Mouse (Mus musculus) embryonic facial prominence, embryonic 11.5 days (tissue): ENCODE results near the gene Eif2b1. TPM values are rescaled to one million over a fixed set of nuclear protein-coding genes. Genes with fewer than 3 reads are reported as not detected.

ENCODE experiments used
- ATAC-seq: fragments of 200-750 bp; cut with Nextera tagmentation; replicated peaks from 2 replicates; pipeline ENCODE4 v1.8.0; 2017; ENCODE audit warnings: low read depth; ENCODE audit not compliant: insufficient number of reproducible peaks, low FRiP score, low TSS enrichment
- DNase-seq: peaks from one replicate; pipeline ENCODE4 v3.0.0-alpha.2; 2015; ENCODE audit warnings: low spot score
- H3K27ac ChIP-seq: fragments of 300-500 bp; sonication (generic); replicated peaks from 2 replicates; pipeline ENCODE4 v1.5.1; 2014; ENCODE audit warnings: mild to moderate bottlenecking, low read depth, low read length, control low read depth
- H3K27me3 ChIP-seq: fragments of 300-500 bp; sonication (generic); 2 replicates; pipeline ENCODE4 v1.6.1; 2014; ENCODE audit warnings: mild to moderate bottlenecking, low read length, moderate library complexity, mixed read lengths; ENCODE audit not compliant: control insufficient read depth, insufficient read depth
- H3K36me3 ChIP-seq: fragments of 300-500 bp; sonication (generic); replicated peaks from 2 replicates; pipeline ENCODE4 v1.6.1; 2014; ENCODE audit warnings: low read depth, mild to moderate bottlenecking, low read length, moderate library complexity, mixed read lengths; ENCODE audit not compliant: control insufficient read depth, insufficient read depth
- H3K4me1 ChIP-seq: fragments of 300-500 bp; sonication (generic); 2 replicates; pipeline ENCODE4 v1.6.1; 2014; ENCODE audit warnings: low read length, mixed read lengths; ENCODE audit not compliant: control insufficient read depth, insufficient read depth
- H3K4me2 ChIP-seq: fragments of 300-500 bp; sonication (generic); 2 replicates; pipeline ENCODE4 v1.6.1; 2014; ENCODE audit warnings: low read depth, mild to moderate bottlenecking, control low read depth, low read length, moderate library complexity
- H3K4me3 ChIP-seq: fragments of 300-500 bp; sonication (generic); 2 replicates; pipeline ENCODE4 v1.5.1; 2014; ENCODE audit warnings: low read depth, low read length, control low read depth
- H3K9ac ChIP-seq: fragments of 300-500 bp; sonication (generic); replicated peaks from 2 replicates; pipeline ENCODE4 v1.6.1; 2014; ENCODE audit warnings: mild to moderate bottlenecking, control low read depth, low read length
- H3K9me3 ChIP-seq: fragments of 300-500 bp; sonication (generic); replicated peaks from 2 replicates; pipeline ENCODE4 v1.6.1; 2016; ENCODE audit warnings: mild to moderate bottlenecking, low read length, inconsistent platforms, mixed read lengths; ENCODE audit not compliant: control insufficient read depth
- WGBS: fragments of 180-500 bp; shearing (Covaris S2); extraction: QIAGEN DNeasy Blood & Tissue Kit; methylation state at CpG from one replicate; pipeline ENCODE4 v1.1.7; 2014; 5-methylcytosine and 5-hydroxymethylcytosine counted together
- polyA plus RNA-seq: library from polyadenylated mRNA; unstranded; fragments of >200 nt; fragmentation: Nextera tagmentation; extraction: Ambion mirVana; gene quantifications from 2 replicates; pipeline ENCODE4 v1.2.1, GENCODE M21; 2014

The Eif2b1 gene
- polyA plus RNA-seq, 1 experiment from 2014 or later: 95.1 TPM

DNA sequence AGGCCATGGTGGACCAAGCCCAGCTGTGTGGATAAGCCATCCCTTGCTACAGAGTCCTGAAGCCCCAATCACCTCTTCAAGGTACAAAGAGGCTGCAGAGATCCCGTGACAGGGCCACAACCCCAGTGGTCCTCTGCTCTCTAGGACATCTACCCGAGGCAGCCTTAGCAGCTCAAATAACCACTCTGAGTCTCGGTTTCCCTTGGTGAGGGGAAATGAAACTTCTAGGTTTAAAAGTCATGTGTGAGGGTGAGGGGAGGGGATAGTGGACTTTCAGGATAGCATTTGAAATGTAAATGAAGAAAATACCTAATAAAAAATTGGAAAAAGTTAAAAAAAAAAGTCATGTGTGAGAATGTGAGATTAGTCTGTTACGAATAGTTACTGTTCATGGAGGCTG lies 57.3 kb downstream of the Eif2b1 start:
- H3K4me1 ChIP-seq: no peaks in the 10 kb centered on the region
- no peak overlapping the region for H3K4me3 ChIP-seq
- 82% methylated on average over 4 of the region's 4 CpGs for WGBS
- H3K9ac ChIP-seq: no peak overlapping the region
- H3K27me3 ChIP-seq: no peaks in the 10 kb centered on the region
- no peak for ATAC-seq
- DNase-seq: no peak
- no peaks in the 10 kb centered on the region for H3K36me3 ChIP-seq
- H3K27ac ChIP-seq: no peak overlapping the region
- H3K4me2 ChIP-seq: no peak overlapping the region
- H3K9me3 ChIP-seq: no peaks in the 10 kb centered on the region

Other genes with a start within 250 kb of the Eif2b1 start
- 189 and 410 TPM in 2 replicates for gene Cdk2ap1, start 216.0 kb downstream of the Eif2b1 start, polyA plus RNA-seq
- 74.5 and 75.1 TPM in 2 replicates for gene Sbno1, start 153.1 kb downstream of the Eif2b1 start, polyA plus RNA-seq
- 75.3 and 102 TPM in 2 replicates for gene Kmt5a, start 139.2 kb downstream of the Eif2b1 start, polyA plus RNA-seq
- gene Rilpl2, start 100.8 kb downstream of the Eif2b1 start, polyA plus RNA-seq: 28.0 and 28.2 TPM in 2 replicates
- 12.3 and 13.9 TPM in 2 replicates for gene Snrnp35, start 96.0 kb downstream of the Eif2b1 start, polyA plus RNA-seq
- gene Rilpl1, start 47.7 kb downstream of the Eif2b1 start, polyA plus RNA-seq: 26.2 and 29.7 TPM in 2 replicates
- gene Tmed2, start 38.4 kb downstream of the Eif2b1 start, polyA plus RNA-seq: 533 and 564 TPM in 2 replicates
- gene Ddx55, start 26.3 kb downstream of the Eif2b1 start, polyA plus RNA-seq: 12.1 and 12.6 TPM in 2 replicates
- gene Gtf2h3, start within 50 bp of the Eif2b1 start, polyA plus RNA-seq: 81.5 and 90.1 TPM in 2 replicates
- 40.0 and 40.4 TPM in 2 replicates for gene Atp6v0a2, start 49.4 kb upstream of the Eif2b1 start, polyA plus RNA-seq
- gene Dnah10, start 146.0 kb upstream of the Eif2b1 start, polyA plus RNA-seq: 0.01 TPM in 1 of 2 replicates, not detected in the other